Mouse (Mus musculus) left cerebral cortex, postnatal 10 days (tissue): Measurements from ENCODE around the gene Ppm1m. TPM values are rescaled to one million over a fixed set of nuclear protein-coding genes. Genes with fewer than 3 reads are reported as not detected.
"Not testable (repeated sequence)": the region's sequence is repeated elsewhere in the genome, so short reads cannot be mapped to it uniquely, and the experiment has no call there.

ENCODE experiments used
- DNase-seq, 2 experiments: peaks; one replicate each; pipeline ENCODE4 v3.0.0; 2021 to 2022; ENCODE audit warnings: low spot score in 2 of 2, mixed read lengths in 1 of 2; ENCODE audit errors: extremely low spot score in 1 of 2
- intact Hi-C: fragments of 180-260 bp; cut with DNase I; formaldehyde crosslinking; loops from one replicate; pipeline ENCODE4 v1.15.1; 2025
- total RNA-seq, 2 experiments: library from RNA; stranded (reverse); gene quantifications; 2 replicates each; pipeline ENCODE4 v1.2.3; 2021

The Ppm1m gene
- total RNA-seq, 2 experiments from 2014 or later: 20.8 to 24.5 TPM

DNA sequence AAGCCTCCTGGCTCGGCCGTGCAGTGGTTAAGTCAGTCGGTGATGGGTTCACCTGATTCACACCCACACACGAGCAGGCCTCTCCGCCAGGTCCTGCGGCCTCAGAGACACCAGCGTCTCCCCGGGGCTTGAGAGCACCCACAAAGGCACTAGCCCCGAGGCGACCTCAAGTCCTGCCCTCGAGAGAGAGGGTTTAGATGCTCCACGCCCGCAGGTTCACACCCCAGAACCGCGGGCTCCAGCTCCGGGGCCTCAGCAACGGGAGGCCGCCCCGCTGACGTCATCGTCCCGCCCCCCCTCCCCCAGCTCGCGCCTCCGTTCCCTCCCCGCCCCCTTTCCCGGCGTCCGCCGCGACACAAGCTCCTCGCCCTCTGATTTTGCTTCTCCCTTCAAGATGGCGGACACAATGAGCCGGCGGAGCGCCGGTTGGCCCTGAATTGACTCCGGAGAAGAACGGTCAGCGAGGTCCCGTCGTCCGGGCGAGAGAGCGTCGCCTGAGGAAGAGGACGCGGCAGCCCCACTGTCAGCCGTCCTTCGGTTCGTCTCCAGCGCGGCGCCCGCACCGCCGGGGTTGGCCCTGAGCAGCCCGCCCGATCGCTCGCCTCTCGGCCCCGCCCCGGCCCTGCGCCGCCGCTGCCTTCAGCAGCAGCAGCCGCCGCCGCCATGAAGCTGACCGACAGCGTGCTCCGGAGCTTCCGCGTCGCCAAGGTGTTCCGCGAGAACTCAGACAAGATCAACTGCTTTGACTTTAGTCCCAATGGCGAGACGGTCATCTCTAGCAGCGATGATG lies 28.8 kb downstream of the Ppm1m start, which contains the start of gene Wdr82:
Gene Wdr82, plus strand, starts transcription at position 373 of the 790 bp plus-strand sequence.
- intact Hi-C loops: loop anchor here (5.0 to 10.0 kb wide), 2 partner anchors 42 to 254 kb away; partner anchors contain the start of gene Rpl29

DNA sequence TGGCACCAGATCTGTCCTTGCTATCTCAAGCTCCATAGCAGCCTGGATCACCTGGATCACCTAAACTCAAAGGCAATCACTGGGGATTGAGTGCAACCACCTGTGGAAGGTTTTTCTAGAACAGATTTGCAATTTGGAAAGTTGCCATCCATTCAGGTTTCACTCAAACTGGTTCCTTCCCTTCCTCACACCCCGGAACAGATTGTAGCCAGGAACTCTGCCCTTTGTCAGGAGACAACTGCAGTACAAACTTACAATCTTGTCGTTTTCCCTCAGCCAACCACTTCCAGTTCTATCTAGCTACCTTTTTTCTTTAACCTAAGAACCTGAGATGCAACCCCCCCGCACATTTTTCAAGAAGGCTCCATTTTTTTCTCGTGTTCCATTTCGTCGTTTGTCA lies 29.6 kb downstream of the Ppm1m start:
- no peak for DNase-seq
- intact Hi-C loops: loop anchor here (5.0 to 10.0 kb wide), 2 partner anchors 42 to 255 kb away; partner anchors contain the start of gene Rpl29

More for the DNA sequence above, 28.8 kb downstream of the Ppm1m start, which contains the start of gene Wdr82:
- DNase-seq: peak; percentile 80 to 96

DNA sequence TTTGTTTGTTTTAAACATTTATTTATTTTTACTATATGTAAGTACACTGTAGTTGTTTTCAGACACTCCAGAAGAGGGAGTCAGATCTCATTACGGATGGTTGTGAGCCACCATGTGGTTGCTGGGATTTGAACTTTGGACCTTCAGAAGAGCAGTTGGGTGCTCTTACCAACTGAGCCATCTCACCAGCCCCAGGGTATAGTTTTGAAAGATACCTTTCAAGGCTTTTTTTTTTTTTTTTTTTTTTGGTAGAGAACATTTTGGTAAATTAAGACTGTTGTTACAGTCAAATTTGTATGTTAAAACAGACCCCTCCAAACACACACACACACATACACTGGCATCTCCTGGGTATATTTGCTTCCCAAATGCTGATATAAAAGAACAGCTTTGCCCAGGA lies 30.5 kb downstream of the Ppm1m start:
- intact Hi-C loops, DNase-seq: not testable (repeated sequence)

DNA sequence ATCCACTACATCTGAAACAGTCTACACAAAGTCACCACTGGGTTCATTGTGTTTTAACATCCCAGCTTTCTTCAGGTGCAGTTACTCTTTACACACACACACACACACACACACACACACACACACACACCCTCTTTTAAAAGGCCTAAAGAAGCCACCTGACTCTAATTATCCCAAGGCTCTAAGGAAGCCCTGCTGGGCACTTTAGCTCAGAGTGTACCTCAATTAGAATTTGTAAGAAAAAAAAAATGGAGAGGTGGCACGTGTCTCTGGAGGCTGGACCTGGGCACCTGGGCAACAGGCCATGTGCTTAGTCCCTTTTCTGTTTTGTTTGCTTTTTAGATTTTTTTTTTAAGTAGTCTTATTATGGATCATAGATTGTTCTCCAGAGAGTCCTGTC lies 31.8 kb downstream of the Ppm1m start:
- intact Hi-C loops: no loop called here

DNA sequence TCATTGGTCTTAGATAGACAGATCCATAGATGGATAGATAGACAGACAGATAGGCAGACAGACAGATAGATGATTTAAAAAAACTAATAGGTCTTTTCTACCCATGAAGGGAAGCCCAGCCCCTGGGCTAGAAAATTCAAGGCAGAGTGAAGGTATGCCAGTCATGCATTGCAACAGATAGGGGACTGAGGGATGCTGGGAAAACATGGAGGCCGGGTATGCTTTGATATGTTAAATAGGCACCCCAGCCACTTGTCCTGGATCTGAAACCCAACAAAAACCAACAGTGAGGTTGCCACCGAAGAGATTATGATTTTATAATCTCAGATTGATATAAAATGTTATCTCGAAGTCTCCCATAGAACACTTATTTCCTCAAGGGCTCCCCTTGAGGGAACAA lies 32.3 kb downstream of the Ppm1m start:
- intact Hi-C loops: no loop called here

More for the DNA sequence above, 31.8 kb downstream of the Ppm1m start:
- DNase-seq: no peak

DNA sequence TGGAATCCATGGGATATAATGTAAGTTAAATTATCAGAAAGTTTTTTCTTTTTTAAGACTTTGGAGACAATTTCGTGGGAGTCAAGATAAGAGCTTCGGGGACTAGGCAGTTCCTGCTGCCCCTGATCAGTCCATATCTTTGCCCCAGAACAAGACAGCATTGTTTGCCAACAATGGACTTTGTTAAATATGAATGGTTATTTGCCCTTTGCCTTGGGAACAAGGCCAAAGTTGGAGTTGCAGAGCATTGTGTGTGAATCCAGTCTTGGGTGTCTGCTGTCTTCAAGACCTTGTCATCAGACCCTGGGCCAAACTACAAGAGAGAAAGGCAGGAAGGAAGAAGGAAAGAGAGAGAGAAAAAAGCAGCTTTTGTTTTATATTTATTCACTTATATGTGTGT lies 32.8 kb downstream of the Ppm1m start:
- intact Hi-C loops: no loop called here

More for the DNA sequence above, 32.3 kb downstream of the Ppm1m start:
- no peak for DNase-seq

DNA sequence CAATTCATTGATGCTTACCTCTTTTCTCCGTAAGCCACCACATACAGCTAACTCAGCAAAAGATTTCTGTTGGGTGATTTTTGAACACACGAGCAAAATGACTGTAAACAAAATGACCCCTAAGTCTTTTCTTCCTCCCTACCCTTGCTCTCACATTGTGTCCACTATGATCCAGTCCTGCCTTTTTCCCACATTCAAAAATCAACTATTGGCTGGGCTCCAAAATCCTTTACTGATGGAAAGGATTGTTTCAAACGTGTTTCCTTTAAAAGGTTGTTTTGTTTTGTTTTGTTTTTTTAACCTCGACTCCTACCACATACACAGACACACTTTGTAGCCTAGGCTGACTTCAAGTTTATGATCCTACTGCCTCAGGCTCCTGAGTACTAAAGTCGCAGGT lies 39.1 kb downstream of the Ppm1m start:
- intact Hi-C loops: no loop called here
- no peak for DNase-seq

More for the DNA sequence above, 32.8 kb downstream of the Ppm1m start:
- no peak for DNase-seq

DNA sequence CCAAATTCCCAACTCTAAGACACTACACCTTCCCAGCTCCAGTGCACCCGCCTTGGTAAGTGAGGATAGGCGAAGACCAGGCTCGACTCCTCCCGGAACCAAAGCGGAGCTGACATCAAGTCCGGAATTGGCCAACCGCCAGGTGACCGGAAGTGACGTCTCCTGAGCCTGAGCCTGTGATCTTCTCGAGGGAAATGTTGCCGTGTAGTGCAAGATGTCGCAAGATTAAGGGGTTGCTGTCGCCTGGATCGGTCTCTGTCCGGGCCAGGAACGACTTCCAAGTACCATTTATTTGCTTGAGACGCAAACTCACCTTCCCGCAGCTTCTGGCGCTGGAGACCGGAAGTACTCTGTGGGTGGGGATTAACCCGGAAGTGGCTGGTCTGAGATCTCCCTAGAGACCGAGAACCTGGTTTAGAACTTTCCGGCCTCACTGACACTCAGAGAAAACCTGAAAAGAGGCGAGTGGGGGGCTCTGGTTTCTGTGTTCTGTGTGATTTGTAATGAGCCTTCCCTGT lies 39.7 kb downstream of the Ppm1m start:
- intact Hi-C loops: no loop called here
- peak; percentile 91 to 97 for DNase-seq

DNA sequence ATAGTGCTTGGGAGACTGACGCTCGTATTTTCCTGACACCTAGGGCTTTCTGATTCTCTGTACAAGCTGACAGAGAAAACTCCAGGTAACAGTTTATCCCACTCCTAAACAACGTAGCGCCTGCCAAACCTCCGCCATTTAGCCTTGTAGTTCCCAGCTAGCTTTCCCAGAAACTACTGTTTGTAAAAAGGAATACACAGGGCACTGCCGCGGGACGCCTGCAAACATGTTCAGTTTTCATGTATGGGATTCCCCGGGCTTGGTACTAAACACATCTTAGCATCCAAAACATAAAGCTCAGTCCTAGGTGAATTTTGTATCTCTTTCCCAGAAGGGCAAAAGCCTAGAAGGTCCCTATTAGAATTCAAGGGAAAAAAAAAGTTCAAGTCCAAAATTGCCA lies 40.3 kb downstream of the Ppm1m start:
- intact Hi-C loops: no loop called here
- no peak for DNase-seq

DNA sequence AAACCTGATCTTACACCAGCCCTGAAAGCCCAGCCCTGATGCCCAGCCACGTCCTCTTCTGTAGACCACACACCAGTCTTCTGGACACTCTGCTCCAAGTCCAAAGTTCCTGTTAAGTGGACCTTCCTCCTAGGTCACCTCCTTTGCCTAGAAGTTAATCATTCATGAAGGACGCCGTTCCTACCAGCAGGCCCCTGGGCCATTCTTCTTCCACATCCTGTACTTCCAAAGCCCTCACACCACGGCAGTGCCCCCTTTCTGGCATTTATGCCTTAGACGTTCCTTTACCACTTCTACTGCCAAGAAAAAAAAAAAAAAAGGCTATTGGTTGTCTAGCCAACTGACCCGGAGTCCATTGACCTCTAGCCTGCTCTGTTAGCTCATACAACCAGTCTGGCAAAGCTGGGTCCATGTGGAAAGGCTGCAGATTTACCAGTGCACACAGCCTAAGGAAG lies 41.5 kb downstream of the Ppm1m start, which contains the start of gene Glyctk:
Gene Glyctk, minus strand, starts transcription at position 102 of the 455 bp plus-strand sequence.
- DNase-seq: no peak
- intact Hi-C loops: no loop called here

DNA sequence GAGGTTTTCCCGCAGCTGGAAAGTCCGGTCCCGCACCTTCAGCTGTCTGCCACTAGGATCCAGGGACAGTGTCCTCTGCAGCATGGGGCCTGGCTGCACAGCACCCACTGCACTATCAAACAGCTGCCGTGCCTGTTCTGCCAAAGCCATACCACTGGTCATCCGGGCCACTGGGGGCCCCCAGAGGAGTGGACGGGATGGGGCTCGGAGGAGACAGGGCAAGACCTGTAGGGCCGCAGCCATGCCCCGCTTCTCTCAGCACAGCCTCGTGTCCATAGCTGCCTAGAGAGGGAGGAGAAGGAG lies 42.0 kb downstream of the Ppm1m start:
- intact Hi-C loops: no loop called here
- no peak for DNase-seq

DNA sequence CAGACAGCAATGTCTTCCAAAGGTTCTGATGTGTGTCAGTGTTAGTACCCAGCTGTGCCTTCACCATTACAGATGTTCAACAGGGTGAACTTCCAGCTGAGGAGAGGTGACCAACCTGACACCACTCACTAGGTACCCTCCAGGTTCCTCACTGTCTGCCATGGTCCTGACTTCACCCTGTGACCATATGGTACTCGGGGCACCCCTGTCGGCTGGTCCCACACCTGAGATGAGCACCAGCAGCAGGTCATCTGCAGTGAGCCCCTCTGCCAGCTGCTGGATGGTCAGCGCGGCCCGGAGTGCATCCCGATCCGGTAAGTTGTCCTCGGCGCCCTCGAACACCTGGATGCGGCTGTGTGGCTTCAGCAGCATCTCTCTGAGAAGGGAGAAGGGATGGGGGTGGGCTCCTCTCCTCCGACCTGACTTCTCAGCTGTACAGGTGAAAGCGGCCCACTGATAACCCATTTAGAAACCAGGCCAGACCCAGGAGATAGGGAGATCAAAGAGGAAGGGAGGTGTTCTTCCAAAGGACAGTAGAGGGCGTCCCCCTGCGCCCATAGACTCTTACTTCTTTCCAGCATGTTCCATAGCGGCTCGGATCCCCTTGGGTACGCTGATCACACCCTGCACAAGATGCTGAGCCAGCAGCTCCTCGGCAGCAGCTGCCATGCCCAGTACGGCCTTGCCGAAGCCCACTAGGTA lies 42.5 kb downstream of the Ppm1m start:
- intact Hi-C loops: no loop called here
- no peak for DNase-seq

DNA sequence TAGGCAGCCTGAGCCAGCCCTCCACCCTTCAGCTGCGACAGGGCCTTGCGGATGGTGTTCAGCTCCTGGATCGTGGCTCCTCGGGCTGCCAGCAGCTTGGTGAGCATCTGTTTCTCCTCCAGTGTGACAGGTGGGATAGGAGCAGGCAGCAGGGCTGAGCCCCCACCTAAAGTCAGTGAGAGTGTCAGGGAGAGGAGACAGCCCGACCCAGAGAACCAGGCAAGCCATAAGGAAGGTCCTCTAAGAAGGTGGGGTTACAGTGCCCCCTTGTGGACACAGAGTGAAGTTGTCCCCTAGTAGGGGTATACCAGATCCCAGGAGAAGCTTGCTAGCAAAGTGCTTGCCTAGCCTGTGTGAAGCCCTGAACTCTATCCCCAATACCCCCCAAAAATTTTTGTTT lies 43.1 kb downstream of the Ppm1m start:
- intact Hi-C loops: no loop called here
- peak; percentile 55 to 66 for DNase-seq

DNA sequence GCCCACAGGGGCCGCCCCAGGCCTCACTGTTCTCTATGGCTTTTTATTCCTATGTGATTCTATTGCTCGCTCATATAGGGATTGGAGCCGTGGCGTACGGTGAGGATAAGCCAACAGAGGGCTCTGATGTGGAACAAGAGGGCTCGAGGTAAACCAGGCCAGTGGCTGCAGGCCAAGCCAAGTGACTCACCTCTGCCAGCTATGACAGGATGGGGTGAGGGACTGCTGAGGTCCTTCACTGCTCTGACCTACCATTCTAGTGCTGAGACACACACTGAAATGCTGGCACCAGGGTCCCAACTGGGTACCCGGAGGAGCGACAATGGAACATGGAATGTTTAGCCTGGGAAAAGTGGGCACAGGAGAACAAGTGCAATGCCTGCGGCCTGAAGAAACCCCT lies 45.4 kb downstream of the Ppm1m start:
- intact Hi-C loops: no loop called here
- no peak for DNase-seq

DNA sequence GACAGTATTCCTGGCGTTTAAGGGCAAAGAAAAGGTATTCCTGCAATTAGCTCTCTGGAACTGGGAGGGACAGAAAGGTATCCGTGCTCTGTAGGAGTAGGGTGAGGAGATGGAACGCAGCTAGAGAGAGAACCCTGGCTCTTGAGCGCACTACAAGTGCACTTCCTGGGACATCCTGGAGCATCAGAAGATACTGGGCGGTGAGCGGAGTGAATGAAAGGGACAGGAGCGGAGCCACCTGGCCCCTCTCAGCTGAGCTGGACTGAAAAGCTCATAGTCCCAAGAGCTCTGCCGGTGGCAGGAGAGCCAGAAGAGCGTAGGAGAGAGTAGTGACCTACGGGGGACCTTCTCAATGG lies 50.2 kb downstream of the Ppm1m start:
- intact Hi-C loops: no loop called here
- DNase-seq: no peak

DNA sequence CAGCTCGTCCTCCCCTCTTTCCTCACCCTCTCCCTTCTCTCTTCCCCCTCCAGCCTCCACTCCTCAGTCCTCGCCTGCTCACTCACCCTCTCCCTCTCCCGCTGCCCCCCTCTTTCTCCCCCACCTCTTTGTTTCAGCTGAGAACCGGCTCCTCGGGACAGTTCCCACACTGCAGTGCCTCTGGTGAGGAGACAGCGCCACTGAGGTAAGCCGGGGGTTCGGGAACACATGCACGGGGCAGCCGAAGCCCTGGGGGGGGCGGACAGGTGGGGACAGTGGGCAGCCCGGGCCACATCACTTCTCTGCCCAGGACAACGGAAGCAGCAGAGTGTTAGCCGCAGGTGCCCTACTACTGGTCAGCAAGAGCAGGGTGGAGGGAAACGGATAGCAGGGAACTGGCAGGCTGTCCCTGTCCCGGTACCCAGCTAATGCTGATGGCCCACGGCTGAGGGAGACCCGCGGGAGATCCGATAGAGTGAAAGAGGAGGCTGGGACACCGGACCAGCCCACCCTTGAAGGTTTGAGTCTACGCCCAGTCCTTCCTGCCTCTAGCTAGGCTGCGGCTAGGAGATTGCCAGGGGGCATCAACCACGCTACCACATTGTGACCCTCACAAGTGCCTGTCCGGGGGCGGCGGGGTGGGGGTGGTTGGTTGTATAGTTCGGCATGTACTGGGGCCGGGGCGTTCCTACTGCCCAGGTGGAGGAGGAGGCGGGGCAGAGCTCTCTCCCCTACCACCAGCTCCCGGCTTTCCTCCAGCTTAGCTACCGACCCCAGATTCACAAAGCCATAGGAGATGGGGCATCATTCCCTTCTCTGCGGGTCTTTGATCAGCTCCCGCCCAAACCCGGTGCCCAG lies 50.8 kb downstream of the Ppm1m start:
- intact Hi-C loops: no loop called here
- no peak for DNase-seq

DNA sequence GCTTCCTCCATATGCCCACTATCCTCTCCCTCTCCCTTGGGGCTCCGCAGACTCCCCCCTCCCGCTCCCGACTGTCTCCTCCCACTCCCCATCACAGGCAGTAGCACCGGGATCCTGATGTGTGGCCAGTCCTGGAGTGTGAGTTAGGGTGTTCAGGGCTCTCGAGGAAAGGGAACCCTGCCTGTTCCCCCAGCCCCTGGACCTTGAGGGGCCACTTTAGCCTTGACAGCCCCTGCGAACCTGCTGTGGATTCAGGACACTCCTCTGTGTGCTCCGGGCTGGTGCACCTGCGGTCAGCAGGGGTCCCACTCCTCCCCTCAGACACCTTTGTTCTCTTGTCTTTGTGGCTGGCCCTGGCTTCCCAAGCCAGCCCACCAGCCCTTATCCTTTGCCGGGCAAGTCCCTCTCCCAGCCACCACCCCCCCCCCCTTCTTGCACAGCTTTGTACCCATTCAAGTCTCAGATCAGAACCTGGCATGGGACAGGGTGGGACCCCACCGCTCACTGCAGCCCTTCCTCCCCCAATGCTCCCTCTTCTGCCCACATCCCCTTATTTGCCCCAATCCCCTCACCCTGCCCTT lies 51.6 kb downstream of the Ppm1m start:
- intact Hi-C loops: no loop called here
- no peak for DNase-seq

DNA sequence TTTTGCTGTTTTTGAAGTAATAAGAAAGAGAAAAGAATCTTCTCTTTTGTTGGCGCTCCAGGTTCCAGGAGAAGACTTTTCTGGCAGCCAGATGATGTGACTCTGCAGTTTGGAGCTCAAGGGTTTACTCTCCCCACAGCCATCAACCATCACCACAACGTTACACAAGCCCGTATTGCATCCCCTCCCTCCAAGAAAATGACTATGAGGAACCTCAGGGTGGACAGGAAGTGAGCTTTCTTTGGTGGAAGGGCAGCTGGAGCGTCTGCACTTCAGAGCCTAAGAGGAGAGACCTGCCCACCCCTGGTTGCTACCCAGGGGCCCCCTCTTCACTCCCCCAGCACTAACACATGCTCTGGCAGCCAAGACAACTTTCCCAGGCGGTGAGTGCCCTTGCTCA lies 52.3 kb downstream of the Ppm1m start:
- DNase-seq: no peak
- intact Hi-C loops: no loop called here

DNA sequence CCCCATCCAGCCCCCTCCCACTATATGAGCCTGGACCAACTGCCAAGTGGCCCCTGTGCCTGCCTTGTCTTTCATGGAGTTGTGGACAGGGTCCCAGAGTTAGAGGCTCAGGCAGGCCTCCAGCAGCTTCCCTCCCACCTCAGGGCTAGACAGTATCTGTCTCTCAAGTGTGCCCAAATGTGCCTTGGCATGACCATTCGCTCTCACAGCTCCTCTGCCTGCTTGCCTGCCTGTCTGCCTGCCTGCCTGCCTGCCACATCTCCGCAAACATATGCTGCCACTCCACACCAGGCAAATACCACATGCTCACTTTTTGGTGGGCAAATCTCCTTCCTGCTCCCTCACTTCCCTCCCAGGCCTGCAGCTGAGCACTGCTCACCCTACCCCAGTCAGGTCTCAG lies 54.0 kb downstream of the Ppm1m start:
- intact Hi-C loops: no loop called here
- DNase-seq: no peak
